Mouse (Mus musculus): ENCODE results near the gene D630039A03Rik.

D630039A03Rik gene

GRCm38 (mm10) chr4:57916201-57916661, at the start of gene D630039A03Rik:
D630039A03Rik (minus strand) TSS chr4:57916297.
- no peak for DNase-seq (ENCODE audit: low read depth, low spot score)

GRCm38 (mm10) chr4:57965516-57965915, 49.4 kb upstream of the D630039A03Rik start:
- no peak for DNase-seq (ENCODE audit: low read depth, low spot score)

DNA sequence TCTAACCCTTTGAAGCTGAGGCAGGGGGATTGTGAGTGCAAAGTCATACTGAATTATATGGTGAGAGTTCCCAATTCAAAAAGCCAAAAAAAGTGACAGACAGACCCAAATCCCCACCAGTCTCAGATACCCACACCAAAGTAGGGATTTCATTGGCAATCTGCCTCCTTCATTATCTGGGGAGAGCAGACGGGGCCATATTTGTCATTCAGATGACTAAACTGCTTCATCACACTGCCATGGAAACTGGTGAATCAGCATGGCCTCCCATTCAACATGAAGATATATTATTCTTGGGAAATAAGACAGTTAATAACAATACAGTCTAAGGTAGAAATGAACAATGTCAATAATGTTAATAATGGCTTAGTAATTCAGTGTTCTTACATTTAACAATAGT, 48.0 kb upstream of the D630039A03Rik start:
- DNase-seq (ENCODE audit: low read depth, low spot score), result no peak

DNA sequence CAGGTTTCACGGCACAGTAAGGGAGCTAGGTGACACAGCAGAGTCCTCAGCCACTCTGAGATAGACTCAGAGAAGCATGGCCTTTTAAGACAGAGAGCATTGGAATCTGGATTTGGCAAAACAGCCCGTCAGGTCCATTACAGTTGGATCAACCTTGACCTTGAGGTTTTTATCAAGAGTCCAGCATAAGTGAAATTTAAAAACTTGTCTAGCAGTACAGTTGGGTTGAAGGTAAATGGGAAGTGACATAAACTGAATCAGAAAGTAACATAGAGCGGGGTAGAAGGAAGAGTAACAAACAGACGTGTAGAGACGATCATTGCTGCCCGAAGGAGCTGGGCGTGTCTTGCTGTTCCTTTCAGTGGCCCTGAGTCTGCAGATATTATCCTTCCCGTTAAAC, 43.0 kb upstream of the D630039A03Rik start:
- no peak for DNase-seq (ENCODE audit: low read depth, low spot score)

- DNase-seq (ENCODE audit: low read depth, low spot score), result no peak
These were observed 42.0 kb upstream of the D630039A03Rik start for GRCm38 (mm10) chr4:57958098-57958497.

GRCm38 (mm10) chr4:57957200-57958085, 41.3 kb upstream of the D630039A03Rik start:
- no peak for DNase-seq (ENCODE audit: low read depth, low spot score)

- peak; percentile 96 for DNase-seq (ENCODE audit: low read depth, low spot score)
These were observed 40.2 kb upstream of the D630039A03Rik start, which contains the start of gene Txn1 for GRCm38 (mm10) chr4:57956029-57956960. Txn1 (minus strand) TSS chr4:57956411.

GRCm38 (mm10) chr4:57955544-57955958, 39.5 kb upstream of the D630039A03Rik start:
- no peak for DNase-seq (ENCODE audit: low read depth, low spot score)

GRCm38 (mm10) chr4:57954991-57955390, 38.9 kb upstream of the D630039A03Rik start:
- DNase-seq (ENCODE audit: low read depth, low spot score), result no peak

DNA sequence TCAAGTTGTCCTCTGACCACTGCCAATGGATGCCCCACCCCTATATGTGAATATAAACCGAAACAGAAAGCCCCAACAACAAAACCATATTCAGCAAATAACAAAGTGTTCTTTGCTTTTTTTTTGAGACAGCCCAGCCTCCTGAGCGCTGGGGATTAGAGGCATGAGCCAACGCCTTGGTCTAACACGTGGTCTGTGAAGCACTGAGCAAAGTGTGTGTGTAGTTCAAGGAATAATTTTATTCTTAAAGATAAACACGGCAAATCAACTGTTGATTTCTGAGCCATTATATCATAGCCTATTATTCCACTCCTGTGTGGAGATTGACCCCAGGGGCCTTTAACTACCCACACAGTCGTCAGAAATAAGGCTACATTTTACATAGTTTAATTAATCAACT, 38.5 kb upstream of the D630039A03Rik start:
- no peak for DNase-seq (ENCODE audit: low read depth, low spot score)

- DNase-seq (ENCODE audit: low read depth, low spot score), result no peak
These were observed 37.7 kb upstream of the D630039A03Rik start for GRCm38 (mm10) chr4:57953796-57954195.

DNA sequence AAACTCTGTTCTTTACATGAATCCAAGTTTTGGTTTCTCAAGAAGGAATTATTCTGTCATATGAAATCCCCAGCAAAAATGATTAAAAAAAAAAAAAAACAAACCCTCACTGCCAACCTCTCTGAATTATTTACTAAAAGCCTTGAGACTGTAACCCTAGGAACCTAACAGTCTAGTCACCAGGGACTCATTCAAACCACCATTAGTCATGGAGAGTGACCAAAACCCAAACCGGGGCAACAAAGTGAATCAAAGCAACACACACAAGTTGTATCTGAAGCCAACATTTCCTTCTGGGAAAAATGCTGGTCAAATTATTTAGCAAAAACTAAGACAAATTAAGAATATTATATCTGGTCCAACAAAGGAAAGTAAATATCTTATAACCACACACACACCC, 36.8 kb upstream of the D630039A03Rik start:
- DNase-seq (ENCODE audit: low read depth, low spot score), result no peak

DNA sequence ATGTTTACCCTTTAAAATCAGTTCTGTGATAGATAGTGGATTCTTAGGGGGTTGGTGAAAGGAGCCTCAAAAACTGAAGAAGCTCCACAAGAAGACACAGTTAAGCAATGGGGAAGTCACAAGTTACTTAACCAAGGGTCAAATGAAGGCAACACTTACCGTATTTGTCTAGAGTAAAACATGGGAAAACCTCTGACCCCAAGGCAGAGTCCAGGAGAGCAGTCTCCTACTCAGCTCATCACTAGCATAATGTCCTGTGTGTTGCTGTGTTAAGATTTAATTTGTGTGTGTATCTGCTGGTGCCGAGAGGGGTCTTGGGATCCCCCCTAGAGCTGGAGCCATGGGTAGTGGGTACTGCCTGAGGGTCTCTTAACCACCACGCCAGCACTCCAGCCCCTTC, 36.3 kb upstream of the D630039A03Rik start:
- no peak for DNase-seq (ENCODE audit: low read depth, low spot score)

- no peak for DNase-seq (ENCODE audit: low read depth, low spot score)
These were observed 33.8 kb upstream of the D630039A03Rik start for GRCm38 (mm10) chr4:57949866-57950265.

DNA sequence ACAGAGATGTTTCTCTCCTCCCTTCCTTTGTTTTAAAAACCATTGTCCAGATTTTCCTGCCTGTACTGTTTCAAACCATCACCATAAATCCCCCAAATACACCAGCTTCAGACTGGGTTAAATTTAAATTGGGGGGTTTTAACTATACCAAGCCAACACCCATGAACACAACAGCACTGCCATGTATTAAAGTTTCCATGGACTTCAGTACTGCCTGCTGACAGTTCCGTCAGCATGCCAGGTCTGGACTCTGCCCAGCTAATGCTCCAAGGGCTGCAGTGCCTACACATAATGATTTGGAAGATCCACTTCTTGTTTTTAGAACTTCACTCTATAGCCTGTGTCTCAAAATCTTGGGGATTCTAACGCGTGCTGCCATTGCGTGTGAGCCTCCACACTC, 31.4 kb upstream of the D630039A03Rik start:
- no peak for DNase-seq (ENCODE audit: low read depth, low spot score)

DNA sequence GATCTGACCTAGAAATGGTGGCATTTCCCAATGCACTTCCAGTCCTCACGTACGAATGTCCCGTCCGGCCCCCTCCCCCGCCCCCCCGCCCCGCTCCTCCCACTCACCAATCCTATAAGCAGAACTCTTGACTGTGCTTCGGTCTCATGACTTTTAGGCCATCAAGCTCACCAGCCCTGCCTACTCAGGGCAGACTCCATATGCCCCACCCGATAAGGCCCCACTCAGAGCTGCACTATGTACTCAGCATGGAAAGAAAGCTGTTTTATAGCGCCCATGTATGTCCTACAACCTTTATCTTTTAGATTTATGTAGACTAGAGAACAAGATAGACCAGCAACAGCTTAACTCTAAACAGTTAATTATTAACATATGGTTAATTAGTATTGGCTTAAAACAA, 30.9 kb upstream of the D630039A03Rik start:
- no peak for DNase-seq (ENCODE audit: low read depth, low spot score)

- no peak for DNase-seq (ENCODE audit: low read depth, low spot score)
These were observed 26.8 kb upstream of the D630039A03Rik start for GRCm38 (mm10) chr4:57942892-57943291.

DNA sequence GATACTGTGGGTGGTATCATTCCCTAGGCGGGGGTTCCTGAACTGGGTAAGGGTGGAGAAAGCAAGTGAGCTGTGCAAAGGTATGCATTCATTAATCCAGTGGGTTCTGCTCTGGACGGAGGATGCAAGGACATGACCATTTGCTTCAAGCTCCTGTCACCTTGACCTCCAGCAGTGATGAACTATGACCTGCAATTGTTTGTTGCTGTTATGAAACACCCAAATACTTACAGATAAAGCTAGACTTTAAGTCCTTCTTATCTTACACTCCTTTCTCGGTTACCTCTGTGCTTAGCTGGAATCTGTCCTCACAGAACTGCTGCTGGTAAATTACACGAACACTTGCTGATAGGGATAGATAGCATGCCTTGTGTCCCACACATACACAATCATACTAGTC, 24.5 kb upstream of the D630039A03Rik start:
- DNase-seq (ENCODE audit: low read depth, low spot score), result no peak

GRCm38 (mm10) chr4:57937292-57937691, 21.2 kb upstream of the D630039A03Rik start:
- no peak for DNase-seq (ENCODE audit: low read depth, low spot score)

GRCm38 (mm10) chr4:57934181-57934580, 18.1 kb upstream of the D630039A03Rik start:
- no peak for DNase-seq (ENCODE audit: low read depth, low spot score)

DNA sequence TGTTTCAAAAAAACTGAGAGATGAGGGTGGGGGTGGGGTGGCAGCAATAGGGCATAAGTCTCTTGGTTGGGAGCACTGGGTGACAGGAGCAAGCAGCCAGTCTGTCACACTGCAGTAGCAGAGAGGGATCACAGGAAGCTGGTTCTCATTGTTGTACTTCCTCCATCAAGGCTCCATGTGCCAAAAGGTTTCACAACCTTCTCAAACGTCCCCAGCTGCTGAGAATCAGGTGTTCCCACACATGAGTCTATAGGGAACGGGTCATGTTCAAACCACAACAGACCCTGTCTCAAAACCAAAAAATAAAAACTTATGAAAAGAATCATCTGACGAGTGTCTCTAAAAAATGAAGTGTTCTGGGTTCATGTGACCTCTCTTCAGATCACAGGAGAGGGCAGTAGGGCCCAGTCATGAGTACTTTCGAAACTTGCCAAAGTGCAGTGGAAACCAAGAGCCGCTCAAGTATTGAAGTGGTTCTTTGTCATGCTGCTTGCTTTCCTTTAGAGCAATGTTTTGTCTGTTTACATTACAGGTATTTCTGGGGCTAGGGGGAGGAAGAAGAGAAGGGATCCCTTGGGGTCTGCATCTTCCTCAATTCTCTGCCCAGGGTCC, 14.6 kb upstream of the D630039A03Rik start:
- no peak for DNase-seq (ENCODE audit: low read depth, low spot score)

All from retina, adult 2 months (tissue).